Mouse (Mus musculus) granulocyte monocyte progenitor cell, adult 5-6 weeks (primary cell): Measurements from ENCODE around the gene Med27. TPM values are rescaled to one million over a fixed set of nuclear protein-coding genes. Genes with fewer than 3 reads are reported as not detected.
A peak's percentile ranks its signal among the peaks of the same experiment; 100 is the strongest.

Experiments
- ATAC-seq: replicated peaks from 2 replicates; pipeline ENCODE4 v1.8.0; 2016; ENCODE audit warnings: mild to moderate bottlenecking, moderate TSS enrichment, inconsistent platforms; ENCODE audit not compliant: poor library complexity, severe bottlenecking
- total RNA-seq, 2 experiments: library from RNA; stranded (forward) in 1 of 2; stranded (reverse) in 1 of 2; fragments of 200-712, 200-1000 nt in 1 of 2; fragments of >200 nt in 1 of 2; fragmentation: Nextera tagmentation in 1 of 2; gene quantifications; 2 replicates each; pipeline ENCODE4 v1.2.3; 2014 to 2017

Med27 gene
- total RNA-seq (2014; fragmentation: Nextera tagmentation) (24.9 and 30.0 TPM in 2 replicates), total RNA-seq (2017) (8.9 and 11.5 TPM in 2 replicates)

DNA sequence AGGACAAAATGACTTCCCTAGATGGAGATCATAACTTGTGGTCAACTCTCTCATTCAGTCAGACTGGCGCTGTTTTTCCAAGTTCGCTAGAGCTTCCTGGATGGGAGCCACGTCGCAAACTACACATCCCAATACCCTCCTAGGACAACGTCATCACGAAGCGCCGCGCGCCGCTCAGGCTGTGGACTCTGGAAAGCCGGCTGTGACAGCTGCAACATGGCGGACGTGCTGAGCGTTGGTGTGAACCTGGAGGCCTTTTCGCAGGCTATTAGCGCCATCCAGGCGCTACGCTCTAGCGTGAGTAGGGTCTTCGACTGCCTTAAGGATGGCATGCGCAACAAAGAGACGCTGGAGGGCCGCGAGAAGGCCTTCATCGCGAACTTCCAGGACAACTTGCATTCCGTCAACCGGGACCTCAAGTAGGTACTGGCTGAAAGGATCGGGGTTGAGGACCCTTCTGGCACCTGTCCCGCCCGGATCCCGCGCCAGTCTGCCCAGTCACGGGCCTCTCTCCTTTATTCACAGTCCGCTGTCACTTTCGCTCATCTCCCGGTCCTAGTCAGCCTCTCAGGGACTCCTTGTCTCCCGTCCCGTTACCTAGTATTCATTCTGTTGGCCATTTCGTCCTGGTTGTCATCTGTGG, at the start of gene Med27:
Gene Med27 (plus strand): TSS at position 191 of the 643 bp plus-strand sequence.
- ATAC-seq = peak; percentile 100

DNA sequence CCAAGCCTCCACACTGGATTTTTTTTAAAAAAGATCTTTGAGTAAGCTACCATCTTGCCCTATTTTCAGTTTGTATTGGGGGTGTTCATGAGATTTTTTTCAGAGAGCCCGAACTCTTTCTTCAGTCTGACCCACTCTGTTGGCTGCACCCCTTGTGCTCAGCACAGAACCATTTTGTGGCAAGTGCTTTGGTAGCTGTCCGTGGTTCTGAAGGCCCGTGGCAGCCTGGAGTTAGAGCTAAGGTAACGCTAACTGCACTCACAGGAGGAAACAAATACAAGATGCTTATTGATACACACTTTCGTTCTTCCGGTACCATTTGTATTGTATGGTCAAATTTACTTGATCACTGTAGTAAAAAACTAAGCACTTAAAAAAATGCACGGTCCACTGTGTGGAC, 36.7 kb upstream of the Med27 start:
- ATAC-seq = no peak

DNA sequence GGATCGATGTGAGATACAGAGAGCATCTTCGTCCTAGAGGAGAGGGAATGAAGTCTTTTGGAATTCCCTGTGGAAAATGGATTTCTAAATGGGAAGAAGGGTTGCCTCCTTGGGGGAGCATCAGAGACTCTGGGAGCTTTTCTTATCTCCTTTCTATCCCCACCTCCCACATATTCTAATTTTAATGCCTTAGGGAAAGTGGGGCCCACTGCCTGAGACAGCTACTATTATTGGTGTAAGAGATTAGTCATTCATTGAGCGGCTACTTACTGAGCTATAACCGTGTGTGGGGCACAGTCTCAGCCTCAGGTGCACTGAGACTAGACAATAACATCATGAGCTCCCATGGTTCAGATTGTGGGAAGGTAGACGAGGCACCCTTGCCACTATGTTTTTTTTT, 34.6 kb upstream of the Med27 start:
- no peak for ATAC-seq

DNA sequence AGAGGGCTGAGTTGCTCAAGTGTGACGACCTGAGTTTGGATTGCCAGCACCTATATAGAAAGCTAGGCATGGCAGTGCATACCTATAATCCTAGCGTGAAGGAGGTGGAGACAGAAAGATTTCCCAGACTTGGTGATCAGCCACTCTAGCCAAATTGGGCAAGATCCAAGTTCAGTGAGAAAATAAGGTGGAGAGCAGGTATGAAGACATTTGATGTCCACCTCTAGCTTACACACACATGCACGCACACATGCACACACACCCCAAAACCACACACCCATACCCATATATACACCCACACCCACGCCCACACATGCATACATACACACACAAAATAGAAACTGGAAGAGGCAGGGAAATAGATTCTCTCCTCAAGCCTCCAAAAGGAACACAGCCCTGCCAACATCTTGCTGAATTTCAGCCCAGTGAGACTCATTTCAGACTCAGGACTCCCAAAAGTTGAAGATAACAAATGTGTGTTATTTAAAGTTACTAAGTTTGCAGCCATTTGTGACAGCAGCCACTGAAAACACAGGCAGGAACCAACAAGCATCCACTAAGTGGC, 28.6 kb upstream of the Med27 start:
- ATAC-seq = no peak

DNA sequence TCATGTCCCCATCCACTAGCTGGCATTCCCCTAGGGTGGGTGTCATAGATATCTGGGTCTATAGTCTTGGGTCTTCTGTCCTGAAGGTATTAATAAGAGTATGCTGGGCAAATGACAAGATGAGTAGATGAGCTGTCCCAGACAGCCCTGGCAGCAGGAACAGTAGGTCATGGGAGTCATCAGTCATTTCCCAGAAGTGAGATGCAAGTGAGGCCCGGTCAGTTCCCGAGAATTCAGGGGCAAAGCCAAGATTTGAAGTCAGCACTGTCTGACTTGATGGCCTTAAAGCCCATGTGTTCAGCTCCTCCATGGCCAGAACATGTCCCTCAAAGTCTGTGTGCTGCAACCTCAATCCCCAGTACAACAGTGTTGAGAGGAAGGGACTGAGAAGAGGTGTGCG, 28.0 kb upstream of the Med27 start:
- no peak for ATAC-seq

DNA sequence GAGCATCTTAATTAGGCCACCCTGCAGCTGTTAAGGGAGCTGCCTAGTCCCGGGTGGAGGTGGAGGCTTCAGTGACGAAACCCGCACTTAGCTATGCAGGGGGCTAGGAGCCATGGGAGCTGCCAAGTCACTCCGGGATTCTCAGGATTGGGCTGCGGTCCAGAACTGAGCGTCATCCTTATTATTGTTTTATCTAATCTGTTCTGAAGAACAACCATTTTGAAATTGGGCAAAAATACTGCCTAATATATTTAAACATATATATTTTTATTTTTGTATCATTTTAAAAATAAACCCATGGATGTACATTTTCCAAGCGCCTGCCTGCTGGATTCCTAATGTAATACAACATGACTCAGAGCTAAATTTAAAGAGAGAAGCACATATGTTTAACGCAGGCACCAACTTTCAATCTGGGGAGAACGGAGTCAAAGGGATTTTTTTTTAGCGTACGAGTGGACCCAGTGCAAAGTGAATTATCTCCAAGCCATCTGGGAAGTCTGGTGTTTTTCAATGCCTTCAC, 26.3 kb upstream of the Med27 start:
- no peak for ATAC-seq

DNA sequence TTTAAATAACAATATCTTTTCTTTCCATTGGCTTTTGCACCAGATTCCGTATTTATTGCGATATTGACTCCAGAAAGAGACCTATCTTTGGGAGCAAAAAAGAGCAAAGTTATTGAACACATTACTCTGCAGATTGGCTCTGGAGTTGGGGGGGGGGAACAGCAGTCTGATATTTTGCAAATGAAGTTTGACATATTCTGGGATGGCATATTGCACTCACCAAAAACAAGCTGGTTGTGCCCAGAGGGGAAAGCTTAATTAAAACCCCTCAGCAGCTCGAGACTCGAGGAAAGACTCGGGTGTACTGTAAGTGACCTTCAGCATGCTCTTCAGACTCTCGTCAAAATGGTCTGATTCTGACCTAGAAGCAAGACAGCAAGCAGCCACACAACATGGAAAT, 25.8 kb upstream of the Med27 start:
- ATAC-seq = no peak

DNA sequence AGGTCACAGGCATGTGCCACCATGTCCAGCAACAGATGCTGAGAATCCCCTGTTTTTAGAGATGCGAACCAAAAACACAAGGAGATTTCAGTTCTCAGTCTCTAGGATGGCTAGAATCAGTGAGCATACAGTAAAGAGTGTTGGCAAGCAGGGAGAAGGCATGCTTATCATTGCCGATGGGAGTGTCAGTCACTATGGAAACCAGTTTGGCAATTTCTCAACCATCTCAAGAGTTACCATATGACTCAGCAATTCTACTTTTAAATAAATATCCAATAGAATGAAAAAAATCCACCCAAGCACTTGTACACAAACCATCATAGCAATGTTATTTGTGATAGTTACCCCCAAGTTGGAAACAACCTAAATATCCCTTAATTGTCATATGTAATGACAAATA, 22.2 kb upstream of the Med27 start:
- ATAC-seq = no peak

DNA sequence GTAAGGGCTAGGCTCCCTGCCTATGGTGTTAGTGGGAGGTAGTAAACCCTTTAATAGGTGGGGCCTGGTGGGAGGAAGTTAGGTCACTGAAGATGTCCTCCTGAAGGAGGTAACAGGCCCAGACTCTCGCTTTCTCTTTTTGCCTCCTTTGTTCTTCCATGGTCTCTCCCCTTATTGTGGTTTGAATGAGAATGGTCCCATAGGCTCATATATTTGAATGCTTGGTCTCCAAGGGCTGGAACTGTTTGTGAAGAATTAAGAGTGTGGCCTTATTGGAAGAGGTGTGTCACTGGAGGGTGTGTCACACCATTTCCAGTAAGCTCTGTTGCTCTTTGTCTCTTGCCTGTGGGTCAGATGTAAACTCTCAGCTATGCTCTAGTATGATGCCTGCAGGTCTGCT, 16.1 kb upstream of the Med27 start:
- ATAC-seq = no peak

DNA sequence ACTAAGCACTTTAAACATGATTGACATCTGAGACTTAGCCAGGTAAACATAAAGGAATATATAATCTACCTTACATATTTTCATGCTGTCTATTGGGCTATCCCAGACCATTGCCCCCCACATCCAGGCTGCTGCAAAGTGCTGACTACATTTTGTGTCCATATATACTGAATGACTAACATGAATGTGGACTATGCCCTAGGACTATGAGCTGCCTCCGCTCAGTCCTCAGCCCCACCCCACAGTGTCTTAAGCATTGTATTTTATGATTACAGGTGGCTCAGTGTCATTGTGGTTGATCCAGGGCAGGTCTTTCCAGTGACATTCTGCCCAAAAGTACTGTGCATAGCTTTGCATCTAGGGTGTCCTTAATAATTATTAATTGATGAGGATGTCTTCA, 8.2 kb upstream of the Med27 start:
- no peak for ATAC-seq

DNA sequence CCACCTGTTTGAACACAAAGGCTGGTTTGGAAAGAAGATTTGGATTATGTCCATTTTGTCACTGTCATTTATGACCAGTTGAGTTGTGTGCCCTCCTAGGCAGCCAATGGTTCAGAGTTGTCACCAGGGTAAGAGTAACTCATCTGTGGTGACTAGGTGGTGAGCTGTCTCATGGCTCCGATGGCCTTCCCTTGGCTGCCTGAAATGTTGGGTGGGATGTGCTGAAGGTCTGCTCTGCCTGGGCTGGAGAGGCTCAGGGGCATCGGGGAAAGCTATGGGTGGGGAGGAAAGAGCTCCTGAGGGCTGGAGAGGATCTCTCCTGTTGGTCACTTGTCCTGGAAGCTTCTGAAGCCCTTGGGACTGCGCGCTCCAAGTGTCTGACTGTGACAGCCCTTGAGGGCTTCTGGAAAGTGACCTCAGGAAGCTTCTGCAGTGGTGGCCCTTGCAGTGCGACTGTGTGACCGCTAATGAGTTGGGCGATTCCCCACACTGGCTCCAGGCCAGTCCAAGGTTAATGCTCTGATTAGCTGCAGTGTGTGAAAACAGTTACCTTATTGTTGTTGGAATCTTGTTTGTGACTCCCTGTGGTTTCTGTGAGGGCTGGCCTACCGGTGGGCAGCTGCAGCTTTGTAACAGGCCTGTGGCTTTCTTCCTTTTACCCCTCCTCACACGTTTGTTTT, 12.2 kb downstream of the Med27 start:
- ATAC-seq = no peak

DNA sequence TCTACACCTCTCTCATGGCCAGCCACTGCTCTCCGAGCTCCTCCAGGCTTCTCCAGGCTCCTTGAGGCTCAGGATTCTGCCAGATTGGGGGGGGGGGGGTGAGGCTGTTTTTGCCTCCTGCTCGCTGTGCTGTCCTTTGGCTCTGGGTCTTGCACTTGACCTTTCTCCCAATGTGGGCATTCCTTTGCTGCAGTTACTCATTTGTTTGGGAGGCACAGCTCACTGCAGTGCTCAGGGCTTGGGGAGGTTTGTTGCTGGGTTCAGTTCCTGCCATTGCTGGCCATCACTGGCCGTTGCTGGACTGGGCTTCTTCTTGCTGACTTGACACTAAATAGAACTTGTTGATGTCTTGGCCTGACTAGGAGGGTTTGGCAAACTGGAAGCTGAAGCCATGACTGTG, 14.3 kb downstream of the Med27 start:
- no peak for ATAC-seq

DNA sequence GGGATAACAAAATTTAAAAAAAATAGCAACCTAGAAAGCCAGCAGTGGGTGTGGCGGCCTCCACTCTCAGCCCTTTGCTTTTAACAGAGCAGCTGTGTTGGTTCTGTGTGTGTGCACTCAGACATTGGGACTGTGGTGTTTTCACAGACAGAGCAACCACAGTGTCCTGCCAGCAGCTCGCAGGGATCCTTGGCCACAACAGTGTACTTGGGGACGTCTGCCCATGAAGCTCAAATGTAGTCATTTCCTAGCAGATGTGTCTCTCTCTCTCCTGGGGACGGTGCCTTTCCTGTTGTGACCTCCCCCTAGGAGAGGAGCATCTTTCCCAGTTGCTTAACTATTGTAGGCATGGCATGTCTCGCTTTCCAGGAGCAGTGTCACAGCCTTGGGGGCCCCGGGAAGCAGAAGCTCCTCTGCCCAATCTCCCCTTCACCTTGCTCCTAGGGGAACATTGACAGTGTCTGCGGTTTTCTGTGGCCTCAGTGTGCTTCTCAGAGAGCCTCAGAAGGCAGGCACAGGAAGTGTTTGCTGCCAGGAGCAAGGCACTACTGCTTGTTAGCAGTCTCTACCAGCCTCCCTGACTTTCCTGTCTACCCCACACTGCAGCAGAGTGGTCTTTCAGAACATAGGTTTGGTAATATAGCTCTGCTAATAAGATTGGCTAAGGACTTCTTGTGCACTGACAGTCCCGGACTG, 18.5 kb downstream of the Med27 start:
- ATAC-seq = no peak

DNA sequence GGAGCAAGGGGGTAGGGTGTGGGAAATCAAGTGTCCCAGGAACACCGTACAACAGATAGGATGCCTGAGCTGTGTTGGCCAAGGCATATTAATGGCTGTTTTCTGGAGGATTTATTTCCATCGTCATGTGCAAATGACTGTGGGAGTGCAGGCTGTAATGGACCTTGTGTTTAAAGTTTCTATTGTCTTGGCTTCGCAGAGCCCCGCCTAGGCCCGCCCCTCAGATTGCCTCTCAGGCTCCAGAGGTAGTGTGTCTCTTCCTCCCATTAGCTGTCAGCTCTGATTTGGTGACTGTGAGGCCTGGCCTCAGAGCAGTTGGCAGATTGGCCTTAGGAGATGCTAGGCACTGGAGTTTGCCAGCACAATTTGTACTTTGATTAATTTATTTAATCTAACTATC, 22.1 kb downstream of the Med27 start:
- no peak for ATAC-seq

DNA sequence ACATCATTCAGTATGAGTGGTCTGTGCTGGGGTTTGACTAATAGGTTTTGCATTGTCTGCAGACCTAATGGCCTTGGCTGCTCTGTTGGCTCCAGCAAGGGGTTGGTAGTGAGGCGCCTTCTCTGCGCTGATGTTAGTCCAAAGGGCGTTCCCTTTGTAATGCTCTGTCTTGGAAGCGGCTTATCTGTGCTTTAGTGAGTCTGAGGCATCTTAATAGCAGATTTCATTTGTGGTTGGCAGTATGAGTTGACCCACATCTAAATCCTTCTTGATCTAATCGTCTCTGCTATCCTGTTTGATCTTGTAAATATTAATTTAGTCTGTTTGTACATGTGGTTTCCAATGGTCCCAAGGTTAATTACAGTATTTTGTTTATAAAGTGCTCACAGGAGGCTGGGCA, 25.6 kb downstream of the Med27 start:
- no peak for ATAC-seq

DNA sequence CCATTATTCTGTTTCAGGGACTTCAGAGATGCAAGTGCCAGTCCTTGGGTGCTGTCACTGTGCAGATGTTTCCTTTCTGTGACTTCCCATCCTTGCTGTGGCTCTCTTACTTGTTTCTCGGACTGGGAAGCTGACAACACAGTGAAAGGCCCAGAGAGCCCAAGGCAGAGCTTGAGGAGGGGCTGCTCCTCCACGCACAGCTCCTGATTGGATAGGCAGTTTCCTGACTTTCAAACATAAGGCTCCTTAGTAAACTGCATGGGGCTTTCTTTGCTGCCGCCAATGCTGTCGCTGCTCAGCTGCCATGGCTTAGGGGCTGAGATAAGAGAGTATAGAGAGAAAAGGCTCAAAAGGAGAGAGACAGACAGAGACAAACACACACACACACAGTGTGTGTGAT, 35.1 kb downstream of the Med27 start:
- no peak for ATAC-seq

DNA sequence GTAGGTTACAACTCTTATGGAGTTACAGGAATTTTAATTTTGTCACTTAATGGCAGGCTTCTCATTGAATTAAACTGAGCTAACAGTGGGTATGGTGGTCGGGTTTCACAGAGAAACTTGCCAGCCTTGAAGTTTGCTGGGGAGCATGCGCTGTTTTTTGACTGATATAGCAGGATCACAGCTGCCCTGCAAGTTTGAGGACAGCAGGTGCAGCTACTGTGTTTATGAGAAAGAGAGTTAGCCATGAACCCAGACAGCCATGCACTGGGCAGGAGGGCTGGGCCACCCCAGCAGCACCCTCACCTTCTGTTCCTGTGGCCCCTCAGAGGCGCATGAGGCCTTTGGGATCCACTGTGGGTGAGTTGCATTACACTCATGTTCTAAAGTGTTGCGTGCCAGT, 36.0 kb downstream of the Med27 start:
- no peak for ATAC-seq

DNA sequence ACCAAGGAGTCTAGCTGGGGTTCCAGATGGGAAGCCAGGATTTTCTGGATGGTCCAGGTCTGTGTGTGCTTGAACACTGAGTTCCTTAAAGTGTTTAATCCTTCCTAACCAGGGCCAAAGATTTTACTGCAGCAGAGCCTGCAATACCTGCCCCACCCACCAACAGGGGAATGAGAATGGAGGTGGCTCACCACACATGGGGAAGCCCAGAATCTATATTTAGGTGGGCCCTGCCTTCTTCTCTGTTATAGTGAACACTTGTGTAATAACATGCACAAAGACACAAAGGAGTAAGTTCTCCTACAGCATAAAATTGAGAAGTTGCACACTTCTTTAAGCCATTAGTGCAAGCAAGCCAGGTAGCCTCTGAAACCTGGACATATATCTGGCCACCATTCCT, 36.5 kb downstream of the Med27 start:
- no peak for ATAC-seq

DNA sequence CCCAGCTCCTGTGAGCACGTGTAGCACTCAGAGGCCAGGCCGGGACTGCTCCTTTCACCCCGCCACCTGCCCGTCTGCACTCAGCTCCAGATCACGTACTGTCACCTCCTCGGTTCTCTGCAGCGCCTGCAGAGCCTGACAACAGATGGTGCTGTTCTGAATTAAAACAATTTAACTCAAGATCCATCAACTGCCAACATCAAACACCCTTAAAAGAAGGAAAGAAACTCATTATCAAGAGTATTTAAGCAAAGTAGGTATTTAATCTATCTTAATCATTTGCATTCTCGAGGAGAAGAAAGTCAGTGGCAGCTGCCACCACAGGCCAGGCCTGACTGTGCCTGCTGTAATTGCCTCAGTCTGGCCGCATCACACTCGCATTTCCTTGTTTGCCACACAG, 38.8 kb downstream of the Med27 start:
- ATAC-seq = no peak

DNA sequence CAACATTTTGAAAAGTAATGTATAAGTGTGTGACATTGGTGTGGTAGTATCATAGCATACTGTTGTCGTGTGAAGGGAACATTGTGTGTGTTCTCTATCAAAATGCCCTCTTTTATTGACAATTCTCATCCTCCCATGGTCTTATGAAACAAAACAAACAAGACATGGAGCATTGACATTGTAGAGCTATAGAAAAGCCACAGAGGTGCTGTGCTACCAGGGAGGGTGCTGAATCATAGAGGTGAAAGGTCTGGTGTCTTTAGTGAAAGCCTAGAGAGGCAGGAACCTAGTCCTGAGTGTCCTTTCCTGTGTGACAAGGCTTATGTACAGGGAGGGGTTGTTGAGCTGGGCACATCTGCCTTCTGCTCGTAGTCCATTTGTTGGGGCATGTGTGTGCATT, 40.6 kb downstream of the Med27 start:
- no peak for ATAC-seq

DNA sequence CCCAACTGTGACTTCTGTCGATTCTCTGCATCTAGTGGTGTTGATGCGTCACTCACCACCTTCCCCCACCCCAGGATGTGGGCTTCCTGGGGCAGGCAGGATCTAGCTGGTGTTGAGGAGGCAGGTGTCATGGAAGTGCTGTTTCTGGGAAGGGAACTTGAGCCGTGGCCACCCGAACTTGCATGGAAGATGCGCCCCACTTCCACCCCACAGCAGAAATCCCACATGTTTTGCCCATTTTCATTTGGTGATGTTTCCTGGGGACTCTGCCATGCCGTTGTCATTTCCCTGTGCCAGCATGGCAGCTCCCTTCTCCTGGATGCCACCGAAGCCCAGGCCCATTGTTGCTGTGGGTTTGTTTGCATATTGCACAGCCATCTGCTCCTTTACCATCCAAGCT, 42.3 kb downstream of the Med27 start:
- ATAC-seq = no peak
